Mouse (Mus musculus) olfactory bulb, adult 2 months (tissue): Measurements from ENCODE around the gene Cdk18. TPM values are rescaled to one million over a fixed set of nuclear protein-coding genes. Genes with fewer than 3 reads are reported as not detected.

ENCODE experiments used
- H3K27ac ChIP-seq: fragments of 200-500 bp; 2 replicates; pipeline ENCODE4 v1.5.1; 2012; ENCODE audit warnings: low read depth, low read length; ENCODE audit not compliant: insufficient read depth
- H3K4me1 ChIP-seq: fragments of 200-500 bp; 2 replicates; pipeline ENCODE4 v1.6.1; 2012; ENCODE audit warnings: low read length; ENCODE audit not compliant: control insufficient read depth, insufficient read depth
- H3K4me3 ChIP-seq: fragments of 200-500 bp; 2 replicates; pipeline ENCODE4 v1.5.1; 2012; ENCODE audit warnings: mild to moderate bottlenecking, low read depth, low read length, moderate library complexity; ENCODE audit not compliant: insufficient read depth
- CTCF ChIP-seq: fragments of 200-500 bp; IDR thresholded peaks from 2 replicates; pipeline ENCODE4 v1.5.1; 2012; ENCODE audit warnings: low read depth, mild to moderate bottlenecking, low read length, moderate library complexity; ENCODE audit not compliant: insufficient read depth
- POLR2A ChIP-seq: fragments of 200-500 bp; IDR thresholded peaks from 2 replicates; pipeline ENCODE4 v1.6.1; 2012; ENCODE audit warnings: mild to moderate bottlenecking, low read depth, low read length, moderate library complexity; ENCODE audit not compliant: insufficient read depth
- WGBS: fragments of 180-500 bp; shearing (Covaris S2); methylation state at CpG from one replicate; pipeline ENCODE4 v1.1.7; 2018; 5-methylcytosine and 5-hydroxymethylcytosine counted together
- polyA plus RNA-seq: library from polyadenylated mRNA; stranded (reverse); fragments of >200 nt; gene quantifications from 2 replicates; pipeline ENCODE4 v1.2.4, GENCODE M21; 2012; ENCODE audit warnings: low replicate concordance; ENCODE audit not compliant: missing spikeins, insufficient read depth, insufficient read length

The Cdk18 gene
- polyA plus RNA-seq, 1 experiment, result not detected

DNA sequence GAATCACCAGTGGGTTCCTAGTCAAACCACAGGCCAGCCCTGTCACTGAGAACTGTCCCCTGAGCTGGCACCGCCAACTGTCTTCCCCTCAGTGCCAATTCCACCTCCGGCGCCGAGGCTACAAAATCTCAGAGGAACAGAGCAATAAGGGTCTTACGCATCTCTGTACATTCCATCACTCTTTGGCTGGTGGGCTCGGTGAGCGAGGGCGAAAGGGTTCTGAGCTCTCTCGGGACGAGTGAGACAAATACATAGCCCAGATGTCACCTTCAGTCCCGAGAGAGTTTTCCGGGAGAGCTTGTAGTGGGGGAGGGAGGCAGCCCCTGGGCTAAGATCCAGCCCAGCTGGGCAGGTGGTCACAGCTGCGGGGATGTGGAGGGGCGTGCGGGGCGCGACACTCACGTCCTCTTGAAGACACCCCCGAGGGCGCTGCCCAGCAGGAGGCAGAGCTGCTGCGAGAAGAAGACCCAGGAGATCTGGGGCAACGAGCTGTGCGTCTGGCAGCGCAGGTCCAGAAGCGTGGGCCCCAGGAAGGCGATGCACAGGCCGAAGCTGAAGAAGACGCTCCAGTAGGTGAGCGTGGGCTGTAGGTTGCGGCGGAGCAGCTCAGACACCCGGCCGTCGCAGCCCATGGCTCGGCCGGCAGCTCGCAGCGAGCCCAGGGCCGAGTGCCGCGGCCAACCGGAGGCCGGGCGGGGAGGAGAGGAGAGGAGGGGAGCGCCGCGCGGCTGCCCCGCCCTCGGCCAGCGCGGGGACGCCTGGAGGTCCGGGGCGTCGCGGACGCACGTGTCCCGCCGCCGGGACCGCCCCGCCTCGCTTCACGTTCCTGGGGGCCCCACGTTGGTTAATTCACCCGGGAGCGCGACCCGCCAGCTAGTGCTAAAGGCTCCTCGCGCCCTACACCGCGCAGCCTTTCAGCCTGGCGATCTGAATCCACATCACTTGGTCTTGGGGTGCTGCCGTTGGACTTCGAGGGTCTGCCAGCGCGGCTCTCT is 71.9 kb downstream of the Cdk18 start, which contains the start of gene Mfsd4a:
Gene Mfsd4a, minus strand, starts transcription at position 802 of the 995 bp plus-strand sequence.
- 0 out of 2 replicates have a peak, but pooled peaks have one; percentile 25 for TF ChIP-seq POLR2A
- TF ChIP-seq CTCF, result no peak
- 4% methylated on average over 79 of the region's 80 CpGs for WGBS
- Histone ChIP-seq H3K4me1 (peaks cover 10% of the 10 kb centered on the region), H3K27ac (no peak within 1 kb of the TSS), H3K4me3 (peak within 1 kb of the TSS; percentile 47)

DNA sequence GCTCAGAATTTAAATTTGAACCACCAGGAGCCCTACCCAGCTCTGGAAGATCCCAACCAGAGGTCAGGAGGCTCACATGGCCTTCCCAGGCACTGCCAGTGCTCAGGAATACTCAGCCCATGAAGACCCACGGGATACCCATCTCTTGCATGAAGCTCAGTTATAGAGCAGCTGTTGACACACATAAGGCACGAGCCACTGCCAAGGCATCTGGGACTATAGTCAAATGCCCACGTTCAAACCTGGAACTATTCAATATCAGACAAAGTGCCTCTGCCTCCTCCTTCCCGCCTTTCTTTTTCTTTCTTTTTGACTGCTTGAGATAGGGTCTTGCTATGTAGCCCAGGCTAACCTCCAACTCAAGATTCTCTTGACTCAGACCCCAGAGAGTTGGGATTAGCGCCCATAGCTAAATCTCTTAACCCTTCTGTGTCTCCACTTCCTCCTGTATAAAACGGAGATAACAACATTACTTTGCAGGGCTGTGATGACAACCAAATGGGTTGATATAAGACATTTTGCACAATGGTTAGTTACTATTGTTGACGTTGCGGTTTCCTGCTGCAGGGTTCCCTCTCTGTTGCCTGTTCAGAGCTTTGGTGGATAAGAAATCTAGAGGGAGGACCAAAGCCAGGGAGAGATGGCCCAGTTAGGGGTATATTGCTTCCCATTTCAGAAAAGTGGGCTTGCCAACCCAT is 73.9 kb downstream of the Cdk18 start:
- peaks cover 10% of the 10 kb centered on the region for H3K4me1 ChIP-seq
- H3K4me3 ChIP-seq, result no peak overlapping the region
- WGBS, result 81% methylated on average over 8 of the region's 8 CpGs
- TF ChIP-seq CTCF (no peak), POLR2A (no peak)
- no peak overlapping the region for H3K27ac ChIP-seq

- WGBS, result 41% methylated on average over 1 of the region's 1 CpGs
- Histone ChIP-seq H3K27ac (no peak overlapping the region), H3K4me1 (peaks cover 10% of the 10 kb centered on the region), H3K4me3 (no peak overlapping the region)
- no peak for TF ChIP-seq CTCF
- TF ChIP-seq POLR2A, result no peak
Observed at GRCm38 (mm10) chr1:132065001-132065400, 74.5 kb downstream of the Cdk18 start.

GRCm38 (mm10) chr1:132063096-132063495 is 76.4 kb downstream of the Cdk18 start:
- 90% methylated on average over 4 of the region's 4 CpGs for WGBS
- peaks cover 10% of the 10 kb centered on the region for H3K4me1 ChIP-seq
- no peak overlapping the region for H3K27ac ChIP-seq
- TF ChIP-seq POLR2A (no peak), CTCF (no peak)
- no peak overlapping the region for H3K4me3 ChIP-seq

Other genes starting within 250 kb of the Cdk18 start
- 215 and 292 TPM in 2 replicates for gene Nucks1, start 229.2 kb downstream of the Cdk18 start, polyA plus RNA-seq
- not detected in 2 replicates for gene Slc45a3, start 176.7 kb downstream of the Cdk18 start, polyA plus RNA-seq
- gene Elk4, start 132.1 kb downstream of the Cdk18 start, polyA plus RNA-seq, result not detected in 2 replicates
- gene Mfsd4a, start 71.6 kb downstream of the Cdk18 start, polyA plus RNA-seq, result not detected in 2 replicates
- not detected in 2 replicates for gene Lemd1, start 51.7 kb upstream of the Cdk18 start, polyA plus RNA-seq
- gene AC124108.1, start 51.8 kb upstream of the Cdk18 start, polyA plus RNA-seq, result not detected in 2 replicates
- gene Gm10188, start 90.1 kb upstream of the Cdk18 start, polyA plus RNA-seq, result not detected in 2 replicates
- gene Klhdc8a, start 158.9 kb upstream of the Cdk18 start, polyA plus RNA-seq, result not detected in 2 replicates
- not detected in 2 replicates for gene Nuak2, start 176.4 kb upstream of the Cdk18 start, polyA plus RNA-seq